Mouse (Mus musculus) adrenal gland, postnatal 25 days (tissue): Measurements from ENCODE around the gene Dusp3. TPM values are rescaled to one million over a fixed set of nuclear protein-coding genes. Genes with fewer than 3 reads are reported as not detected.

ENCODE experiments used
- DNase-seq: peaks from one replicate; pipeline ENCODE4 v3.0.0; 2021; ENCODE audit warnings: mixed read lengths
- long read RNA-seq: library from polyadenylated mRNA; stranded (forward); transcript quantifications from one replicate; pipeline ENCODE4 v2.0.0, GENCODE M21; 2021
- total RNA-seq: library from RNA; stranded (reverse); gene quantifications from 2 replicates; pipeline ENCODE4 v1.2.3, GENCODE M21; 2021

Gene Dusp3
- 77.9 and 78.9 TPM in 2 replicates for total RNA-seq
- long read RNA-seq, full-length matches to known transcripts, result 18 of 53 reads
- long read RNA-seq, partial matches to known transcripts, result 0 of 53 reads
- long read RNA-seq, other reads (novel, unspliced or antisense), result 35 of 53 reads

GRCm38 (mm10) chr11:101986913-101987312 is at the start of gene Dusp3:
Gene Dusp3, minus strand, starts transcription at chr11:101987013.
- DNase-seq, result no peak

- no peak for DNase-seq
These were observed 49.5 kb upstream of the Dusp3 start for GRCm38 (mm10) chr11:102036336-102036735.

GRCm38 (mm10) chr11:102035456-102035960 is 48.7 kb upstream of the Dusp3 start:
- DNase-seq, result no peak

- DNase-seq, result no peak
These were observed 48.1 kb upstream of the Dusp3 start for GRCm38 (mm10) chr11:102034887-102035286.

- no peak for DNase-seq
These were observed 46.3 kb upstream of the Dusp3 start for GRCm38 (mm10) chr11:102033055-102033591.

- no peak for DNase-seq
These were observed 44.3 kb upstream of the Dusp3 start for GRCm38 (mm10) chr11:102031149-102031548.

- no peak for DNase-seq
These were observed 43.2 kb upstream of the Dusp3 start for GRCm38 (mm10) chr11:102029966-102030365.

- no peak for DNase-seq
These were observed 42.5 kb upstream of the Dusp3 start for GRCm38 (mm10) chr11:102029304-102029703.

- no peak for DNase-seq
These were observed 41.4 kb upstream of the Dusp3 start, which contains the start of gene Mpp3 for GRCm38 (mm10) chr11:102028087-102028816. Gene Mpp3, minus strand, starts transcription at chr11:102028461.

GRCm38 (mm10) chr11:102027361-102028017 is 40.7 kb upstream of the Dusp3 start:
- DNase-seq, result no peak

GRCm38 (mm10) chr11:102026694-102027360 is 40.0 kb upstream of the Dusp3 start:
- peak; percentile 79 for DNase-seq

- peak; percentile 34 for DNase-seq
These were observed 39.3 kb upstream of the Dusp3 start for GRCm38 (mm10) chr11:102025991-102026660.

GRCm38 (mm10) chr11:102025354-102025753 is 38.5 kb upstream of the Dusp3 start:
- DNase-seq, result no peak

- DNase-seq, result no peak
These were observed 38.1 kb upstream of the Dusp3 start for GRCm38 (mm10) chr11:102024875-102025274.

GRCm38 (mm10) chr11:102024084-102024758 is 37.4 kb upstream of the Dusp3 start:
- no peak for DNase-seq

GRCm38 (mm10) chr11:102023406-102023805 is 36.6 kb upstream of the Dusp3 start:
- no peak for DNase-seq

GRCm38 (mm10) chr11:102021196-102021595 is 34.4 kb upstream of the Dusp3 start:
- DNase-seq, result no peak

GRCm38 (mm10) chr11:102019736-102020135 is 32.9 kb upstream of the Dusp3 start:
- DNase-seq, result no peak

GRCm38 (mm10) chr11:102016136-102016535 is 29.3 kb upstream of the Dusp3 start:
- no peak for DNase-seq

- no peak for DNase-seq
These were observed 28.7 kb upstream of the Dusp3 start for GRCm38 (mm10) chr11:102015472-102015871.

GRCm38 (mm10) chr11:102013201-102013600 is 26.4 kb upstream of the Dusp3 start:
- DNase-seq, result no peak
